Mouse (Mus musculus) midbrain, postnatal 0 days (tissue): ENCODE results near the gene Lcn2. TPM values are rescaled to one million over a fixed set of nuclear protein-coding genes. Genes with fewer than 3 reads are reported as not detected.

Experiments
- ATAC-seq: fragments of 200-750 bp; cut with Nextera tagmentation; 2 replicates; pipeline ENCODE4 v1.8.0; 2017; ENCODE audit warnings: moderate number of reproducible peaks, mild to moderate bottlenecking, moderate TSS enrichment, moderate library complexity; ENCODE audit not compliant: low FRiP score
- DNase-seq: peaks from one replicate; pipeline ENCODE4 v3.0.0-alpha.2; 2015; ENCODE audit warnings: low spot score
- H3K27ac ChIP-seq: fragments of 300-500 bp; sonication (generic); 2 replicates; pipeline ENCODE4 v1.5.1; 2014; ENCODE audit warnings: low read depth, mild to moderate bottlenecking, low read length, mixed read lengths
- H3K27me3 ChIP-seq: fragments of 300-500 bp; sonication (generic); 2 replicates; pipeline ENCODE4 v1.6.1; 2014; ENCODE audit warnings: low read length, control low read depth, mixed read lengths; ENCODE audit not compliant: insufficient read depth
- H3K36me3 ChIP-seq: fragments of 300-500 bp; sonication (generic); 2 replicates; pipeline ENCODE4 v1.6.1; 2014; ENCODE audit warnings: low read length, control low read depth, mixed read lengths; ENCODE audit not compliant: insufficient read depth
- H3K4me1 ChIP-seq: fragments of 300-500 bp; sonication (generic); 2 replicates; pipeline ENCODE4 v1.6.1; 2014; ENCODE audit warnings: mild to moderate bottlenecking, control low read depth, antibody characterized with exemption, low read length, mixed read lengths; ENCODE audit not compliant: insufficient read depth
- H3K4me2 ChIP-seq: fragments of 300-500 bp; sonication (generic); 2 replicates; pipeline ENCODE4 v1.6.1; 2014; ENCODE audit warnings: low read depth, mild to moderate bottlenecking, low read length, mixed read lengths; ENCODE audit not compliant: poor library complexity, severe bottlenecking
- H3K4me3 ChIP-seq: fragments of 300-500 bp; sonication (generic); 2 replicates; pipeline ENCODE4 v1.5.1; 2014; ENCODE audit warnings: low read depth, mild to moderate bottlenecking, low read length, moderate library complexity
- H3K9ac ChIP-seq: fragments of 300-500 bp; sonication (generic); replicated peaks from 2 replicates; pipeline ENCODE4 v1.6.1; 2014; ENCODE audit warnings: mild to moderate bottlenecking, low read length, moderate library complexity, mixed read lengths; ENCODE audit not compliant: poor library complexity, severe bottlenecking
- H3K9me3 ChIP-seq: fragments of 300-500 bp; sonication (generic); 2 replicates; pipeline ENCODE4 v1.6.1; 2016; ENCODE audit warnings: low read length, control low read depth
- CTCF ChIP-seq: IDR thresholded peaks from 2 replicates; pipeline ENCODE4 v1.5.1; 2016; ENCODE audit warnings: antibody characterized with exemption, mild to moderate bottlenecking
- WGBS: fragments of 180-500 bp; shearing (Covaris S2); extraction: QIAGEN DNeasy Blood & Tissue Kit; methylation state at CpG from one replicate; pipeline ENCODE4 v1.1.7; 2014; 5-methylcytosine and 5-hydroxymethylcytosine counted together
- polyA plus RNA-seq: library from polyadenylated mRNA; unstranded; fragments of >200 nt; fragmentation: Nextera tagmentation; extraction: Ambion mirVana; gene quantifications from 2 replicates; pipeline ENCODE4 v1.2.1, GENCODE M21; 2015
- total RNA-seq: library from RNA; depleted of rRNA; stranded (reverse); fragments of >200 nt; gene quantifications from 2 replicates; pipeline ENCODE4 v1.2.3, GENCODE M21; 2014

The Lcn2 gene
- total and polyA plus RNA-seq, 2 experiments from 2014 or later = 0.35 TPM; not detected in 1

DNA sequence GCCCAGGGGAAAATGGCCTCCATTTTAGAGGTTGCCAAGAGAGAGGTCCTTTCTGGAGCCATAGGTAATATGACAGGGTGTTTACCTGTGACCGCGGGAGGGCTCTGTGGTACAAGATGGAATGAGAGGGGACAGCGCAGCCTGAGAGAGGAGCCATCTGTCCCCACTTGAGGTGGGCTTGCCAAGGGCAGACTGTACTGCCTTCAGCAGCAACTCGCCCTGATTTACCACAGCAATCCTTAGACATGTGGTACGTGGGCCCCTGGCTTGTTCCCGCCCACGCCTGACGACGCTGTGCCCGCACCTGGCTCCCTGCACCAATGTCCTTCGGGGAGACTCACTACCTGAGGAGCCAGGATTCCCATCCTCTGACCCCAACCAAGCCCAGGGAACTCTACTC is 39.7 kb downstream of the Lcn2 start:
- Histone ChIP-seq H3K4me3 (no peak overlapping the region), H3K9ac (no peak overlapping the region), H3K4me2 (no peak overlapping the region), H3K27me3 (no peaks in the 10 kb centered on the region), H3K27ac (no peak overlapping the region), H3K36me3 (peaks cover 13% of the 10 kb centered on the region; the same call in 1 of the 2 replicates), H3K4me1 (peaks cover 5% of the 10 kb centered on the region; the same call in 1 of the 2 replicates), H3K9me3 (no peaks in the 10 kb centered on the region)
- DNase-seq (no peak), ATAC-seq (no peak)
- WGBS = 87% methylated on average over 11 of the region's 11 CpGs
- no peak for TF ChIP-seq CTCF

- TF ChIP-seq CTCF = no peak
- Histone ChIP-seq H3K27ac (no peak overlapping the region), H3K36me3 (peaks cover 13% of the 10 kb centered on the region; the same call in 1 of the 2 replicates), H3K4me2 (no peak overlapping the region), H3K27me3 (no peaks in the 10 kb centered on the region), H3K9ac (no peak overlapping the region), H3K4me3 (no peak overlapping the region), H3K4me1 (peaks cover 11% of the 10 kb centered on the region; the same call in 1 of the 2 replicates), H3K9me3 (no peaks in the 10 kb centered on the region)
- WGBS = 81% methylated on average over 6 of the region's 6 CpGs
- DNase-seq = no peak
- no peak for ATAC-seq
These were observed 41.0 kb downstream of the Lcn2 start for GRCm38 (mm10) chr2:32347019-32347418.

DNA sequence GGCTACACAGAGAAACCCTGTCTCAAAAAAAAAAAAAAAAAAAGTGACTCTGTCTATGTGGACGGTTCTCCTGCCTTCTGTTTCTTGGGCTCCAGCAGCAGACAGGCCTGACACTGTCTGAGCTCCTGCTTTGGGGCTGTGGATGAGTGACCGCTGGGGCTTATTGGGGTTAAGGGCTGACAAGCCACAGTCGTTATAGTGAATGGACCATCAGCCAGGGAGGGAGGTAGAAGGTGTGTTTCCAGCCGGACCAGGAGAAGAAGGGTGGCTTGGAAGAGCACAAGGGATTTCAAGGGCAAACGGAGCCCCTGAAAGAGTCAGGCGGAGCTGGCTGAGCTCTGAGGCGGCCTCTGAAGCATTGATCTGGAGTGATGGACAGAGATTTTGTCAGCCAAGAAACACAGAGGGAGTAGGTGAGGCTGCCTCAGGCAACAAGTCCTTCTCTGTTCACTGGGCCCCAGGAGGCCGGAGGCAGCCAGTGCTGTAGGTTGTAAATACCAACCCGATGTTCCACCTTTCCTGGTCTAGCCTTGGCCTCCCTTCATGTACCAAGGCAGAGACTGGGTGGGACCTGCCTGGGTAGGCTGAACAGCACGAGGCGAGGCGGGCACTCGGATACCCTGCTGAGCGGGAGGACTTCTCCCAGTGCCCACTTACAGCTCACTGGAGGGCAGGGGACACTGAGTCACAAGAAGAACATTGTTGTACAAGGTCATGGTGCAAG is 43.3 kb downstream of the Lcn2 start:
- Histone ChIP-seq H3K36me3 (peaks cover 13% of the 10 kb centered on the region; the same call in 1 of the 2 replicates), H3K4me1 (peaks cover 5% of the 10 kb centered on the region; the same call in 1 of the 2 replicates), H3K27ac (no peak overlapping the region), H3K9ac (no peak overlapping the region), H3K4me2 (no peak overlapping the region), H3K4me3 (no peak overlapping the region), H3K27me3 (no peaks in the 10 kb centered on the region), H3K9me3 (no peaks in the 10 kb centered on the region)
- ATAC-seq = no peak
- no peak for TF ChIP-seq CTCF
- DNase-seq = no peak
- WGBS = 58% methylated on average over 14 of the region's 14 CpGs

- H3K27me3 ChIP-seq = no peaks in the 10 kb centered on the region
- no peak for TF ChIP-seq CTCF
- no peaks in the 10 kb centered on the region for H3K9me3 ChIP-seq
- ATAC-seq (no peak), DNase-seq (no peak)
- H3K4me1 ChIP-seq = peaks cover 5% of the 10 kb centered on the region; the same call in 1 of the 2 replicates
- 75% methylated on average over 10 of the region's 10 CpGs for WGBS
- no peak overlapping the region for H3K4me2 ChIP-seq
- peaks cover 13% of the 10 kb centered on the region; the same call in 1 of the 2 replicates for H3K36me3 ChIP-seq
- H3K4me3 ChIP-seq = no peak overlapping the region
- no peak overlapping the region for H3K27ac ChIP-seq
- H3K9ac ChIP-seq = no peak overlapping the region
These were observed 44.0 kb downstream of the Lcn2 start for GRCm38 (mm10) chr2:32344056-32344455.

GRCm38 (mm10) chr2:32343351-32343671 is 44.7 kb downstream of the Lcn2 start:
- H3K9me3 ChIP-seq = no peaks in the 10 kb centered on the region
- no peak overlapping the region for H3K9ac ChIP-seq
- H3K4me2 ChIP-seq = no peak overlapping the region
- ATAC-seq = no peak
- 95% methylated on average over 2 of the region's 2 CpGs for WGBS
- no peak overlapping the region for H3K4me3 ChIP-seq
- no peak for TF ChIP-seq CTCF
- H3K27ac ChIP-seq = no peak overlapping the region
- DNase-seq = no peak
- H3K27me3 ChIP-seq = no peaks in the 10 kb centered on the region
- H3K36me3 ChIP-seq = peaks cover 12% of the 10 kb centered on the region; the same call in 1 of the 2 replicates
- H3K4me1 ChIP-seq = peaks cover 5% of the 10 kb centered on the region; the same call in 1 of the 2 replicates

DNA sequence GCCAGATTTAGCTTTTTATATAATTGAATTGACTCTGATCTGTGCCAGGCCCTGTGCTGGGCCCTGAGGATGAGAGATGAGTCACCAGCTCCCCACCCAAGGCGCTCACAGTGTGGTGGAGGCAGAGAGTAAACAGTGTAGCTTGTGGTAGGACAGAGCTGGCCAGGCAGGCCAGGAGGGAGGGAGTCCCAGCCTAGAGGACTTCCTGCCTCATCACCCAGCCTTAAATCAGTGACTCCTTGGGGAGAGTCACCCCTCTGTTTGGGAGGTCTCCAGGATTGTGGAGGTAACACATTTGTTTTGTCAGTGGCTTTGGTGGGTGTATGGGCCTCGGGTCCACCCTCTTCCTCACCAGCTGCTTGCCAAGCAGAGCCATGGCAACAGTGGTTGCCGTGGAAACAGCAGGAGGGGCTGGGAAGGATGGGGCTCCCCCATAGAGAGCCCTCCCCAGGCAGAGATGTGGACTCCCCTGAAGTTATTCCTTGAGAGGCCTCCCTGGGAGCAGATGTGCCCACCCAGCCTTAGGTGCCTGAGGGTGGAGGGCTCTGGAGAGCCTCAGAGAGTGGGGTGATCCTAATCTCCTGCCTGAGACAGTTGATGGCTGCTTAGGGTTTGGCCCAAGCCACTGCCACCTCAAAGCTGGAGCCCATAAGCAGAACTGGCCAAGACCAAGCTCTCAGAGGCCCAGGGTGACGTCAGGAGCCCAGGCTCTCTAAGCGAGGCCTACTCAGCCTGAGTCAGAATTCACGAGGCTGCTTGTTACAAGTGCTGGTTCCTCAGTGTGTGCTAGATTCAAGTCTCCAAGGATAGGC is 45.3 kb downstream of the Lcn2 start:
- 0 out of 2 replicates have a peak overlapping the region, but pooled peaks have one; percentile 51 for H3K27ac ChIP-seq
- 0 out of 2 replicates have a peak overlapping the region, but pooled peaks have one; percentile 1 for H3K9ac ChIP-seq
- ATAC-seq (peak; percentile 34), DNase-seq (no peak)
- H3K36me3 ChIP-seq = peaks cover 13% of the 10 kb centered on the region
- peaks cover 5% of the 10 kb centered on the region; the same call in 1 of the 2 replicates for H3K4me1 ChIP-seq
- H3K4me3 ChIP-seq = no peak overlapping the region
- H3K4me2 ChIP-seq = no peak overlapping the region
- 59% methylated on average over 6 of the region's 6 CpGs for WGBS
- no peak for TF ChIP-seq CTCF
- H3K9me3 ChIP-seq = no peaks in the 10 kb centered on the region
- no peaks in the 10 kb centered on the region for H3K27me3 ChIP-seq
